Mouse (Mus musculus) brain, embryonic 14.5 days (tissue): ENCODE results near the gene Tnfaip1. TPM values are rescaled to one million over a fixed set of nuclear protein-coding genes. Genes with fewer than 3 reads are reported as not detected.
"Not testable (repeated sequence)": the region's sequence is repeated elsewhere in the genome, so short reads cannot be mapped to it uniquely, and the experiment has no call there.

Source experiments
- DNase-seq: peaks from one replicate; pipeline ENCODE4 v3.0.0-alpha.2; 2011; ENCODE audit warnings: low read depth
- CTCF ChIP-seq: fragments of 200-500 bp; IDR thresholded peaks from 2 replicates; pipeline ENCODE4 v1.5.1; 2012; ENCODE audit warnings: inconsistent platforms, mild to moderate bottlenecking, moderate library complexity, borderline replicate concordance; ENCODE audit not compliant: insufficient read depth, insufficient read length; ENCODE audit errors: extremely low read depth
- POLR2A ChIP-seq: fragments of 200-500 bp; IDR thresholded peaks from 2 replicates; pipeline ENCODE4 v1.6.1; 2012; ENCODE audit warnings: mild to moderate bottlenecking, inconsistent platforms, borderline replicate concordance; ENCODE audit not compliant: poor library complexity, insufficient read depth, insufficient read length, severe bottlenecking; ENCODE audit errors: extremely low read depth
- polyA plus RNA-seq: library from polyadenylated mRNA; depleted of rRNA; stranded (reverse); fragments of >200 nt; gene quantifications from 2 replicates; pipeline ENCODE4 v1.2.3, GENCODE M21; 2012; rRNA removed

The Tnfaip1 gene
- 47.2 and 55.3 TPM in 2 replicates for polyA plus RNA-seq

DNA sequence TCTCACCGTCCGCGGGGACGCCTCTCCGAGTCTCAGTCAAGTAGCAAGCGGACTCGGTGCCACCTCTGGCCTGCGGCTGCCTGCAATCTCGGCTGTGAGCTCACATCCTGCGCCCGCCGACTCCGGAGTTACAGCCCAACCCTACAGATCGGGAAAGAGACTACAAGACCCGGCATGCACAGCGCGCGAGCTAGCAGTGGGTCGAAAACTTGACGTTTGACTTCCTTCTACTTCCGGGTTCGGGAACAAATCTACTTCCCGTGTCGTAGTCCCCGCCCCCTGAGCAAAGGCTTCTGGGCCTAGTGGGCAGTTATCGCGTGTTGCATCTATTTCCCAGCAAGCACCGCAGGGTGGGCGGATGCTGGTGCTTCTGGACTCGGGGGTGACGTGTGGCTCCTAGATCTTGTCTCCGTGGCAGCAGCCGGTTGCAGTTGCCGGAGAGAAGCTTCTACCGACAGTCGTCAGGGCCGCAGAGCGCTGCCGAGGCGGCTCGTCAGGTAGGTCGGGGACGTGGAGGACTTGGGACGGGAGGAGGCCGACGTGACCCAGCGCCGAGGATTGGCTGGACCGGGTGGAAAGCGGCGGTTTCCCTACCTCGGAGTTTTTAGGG lies at the start of gene Tnfaip1, which contains the start of gene Ift20:
Tnfaip1 (minus strand) TSS at position 253 of the 610 bp plus-strand sequence.
Ift20 (plus strand) TSS at position 282 of the 610 bp plus-strand sequence.
- TF ChIP-seq CTCF: no peak
- peak; percentile 56; the same call in 1 of the 2 replicates for TF ChIP-seq POLR2A

DNA sequence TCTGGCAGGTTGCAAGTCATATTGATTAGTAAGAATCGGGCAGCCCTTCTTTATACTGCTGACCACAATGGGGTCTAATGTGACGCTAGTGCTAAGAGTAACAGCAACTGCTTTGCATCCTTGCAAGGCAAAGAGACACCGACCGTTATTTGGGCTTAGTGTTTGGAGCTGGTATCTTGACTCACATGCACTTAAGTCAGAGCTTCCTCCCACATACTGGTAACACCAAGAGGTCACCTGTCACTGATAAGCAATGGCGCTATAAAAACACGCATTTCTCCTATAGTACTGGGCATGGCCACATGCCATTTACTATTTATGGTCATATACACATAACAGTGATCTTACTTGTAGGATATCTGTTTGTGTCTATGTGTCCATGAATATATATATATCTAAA lies 46.7 kb upstream of the Tnfaip1 start:
- DNase-seq: no peak
- TF ChIP-seq POLR2A: no peak
- TF ChIP-seq CTCF: no peak

More for the DNA sequence above, at the start of gene Tnfaip1, which contains the start of gene Ift20:
- peak; percentile 100 for DNase-seq

DNA sequence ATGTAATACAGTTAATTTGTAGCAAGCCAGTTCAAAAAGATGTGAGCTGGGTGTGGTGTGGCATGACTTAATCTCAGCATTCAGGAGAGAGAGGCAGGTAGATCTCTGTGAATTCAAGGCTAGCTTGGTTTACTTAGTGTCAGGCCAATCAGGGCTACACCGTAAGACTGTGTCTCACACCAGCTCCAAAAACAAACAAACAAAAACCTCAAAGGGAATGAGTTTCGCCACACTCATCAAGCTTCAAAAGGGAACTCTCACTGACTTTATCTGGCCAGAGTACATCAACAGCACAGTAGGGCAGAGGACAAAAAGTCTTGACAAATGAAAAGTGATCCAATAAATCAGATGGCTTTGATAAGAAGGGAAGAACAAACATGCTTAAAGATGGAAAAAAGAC lies 38.8 kb upstream of the Tnfaip1 start:
- TF ChIP-seq POLR2A (no peak), CTCF (no peak)
- DNase-seq: no peak

DNA sequence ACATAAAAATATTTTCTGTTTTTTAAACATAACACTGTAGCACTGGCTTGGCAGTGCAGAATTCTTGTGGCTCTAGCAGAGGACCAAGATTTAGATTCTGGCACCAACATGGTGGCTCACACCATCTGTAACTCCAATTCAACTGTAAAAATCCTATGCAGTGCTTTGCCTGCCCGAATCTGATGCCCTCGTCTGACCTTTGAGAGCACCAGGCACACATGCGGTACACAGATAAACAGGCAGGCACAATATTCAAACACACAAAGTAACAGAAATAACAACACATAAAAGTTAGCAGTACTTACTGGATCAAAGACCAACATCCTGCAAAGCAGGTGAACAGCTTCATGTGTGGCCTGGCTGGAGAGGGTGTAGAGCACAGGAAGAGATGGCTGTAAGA lies 38.4 kb upstream of the Tnfaip1 start:
- no peak for DNase-seq
- TF ChIP-seq POLR2A (no peak), CTCF (no peak)

DNA sequence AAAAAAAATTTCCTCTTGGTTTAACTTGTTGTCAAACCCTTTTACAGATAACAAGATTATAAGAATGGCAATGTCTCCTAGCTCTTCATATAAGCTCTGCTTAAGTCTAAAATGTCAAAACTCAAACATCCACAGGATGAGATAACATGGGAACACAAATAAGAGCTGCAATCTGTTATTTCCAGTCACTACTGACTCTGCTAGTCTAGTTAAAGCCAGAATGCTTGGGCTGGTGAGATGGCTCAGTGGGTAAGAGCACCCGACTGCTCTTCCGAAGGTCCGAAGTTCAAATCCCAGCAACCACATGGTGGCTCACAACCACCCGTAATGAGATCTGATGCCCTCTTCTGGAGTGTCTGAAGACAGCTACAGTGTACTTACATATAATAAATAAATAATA lies 37.9 kb upstream of the Tnfaip1 start:
- DNase-seq: not testable (repeated sequence)

DNA sequence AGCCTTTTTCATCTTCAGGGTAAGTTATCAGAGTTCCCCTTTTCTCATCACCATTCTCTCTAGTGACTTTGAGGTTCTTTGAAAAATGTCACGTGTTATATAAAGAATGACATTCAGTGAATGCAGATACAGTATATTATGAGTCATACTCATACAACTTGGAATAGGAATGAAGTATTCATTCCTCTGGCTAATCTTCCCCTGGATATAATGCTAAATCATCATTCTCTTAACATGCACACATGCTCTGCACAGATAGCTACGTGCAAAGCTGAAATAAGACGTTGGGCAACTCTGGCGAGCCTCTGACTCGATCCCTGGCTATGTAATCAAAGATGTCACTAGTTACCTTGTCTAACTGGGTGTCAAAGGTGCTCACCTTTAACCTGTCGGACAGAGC lies 35.7 kb upstream of the Tnfaip1 start:
- DNase-seq: no peak
- TF ChIP-seq CTCF (no peak), POLR2A (no peak)

DNA sequence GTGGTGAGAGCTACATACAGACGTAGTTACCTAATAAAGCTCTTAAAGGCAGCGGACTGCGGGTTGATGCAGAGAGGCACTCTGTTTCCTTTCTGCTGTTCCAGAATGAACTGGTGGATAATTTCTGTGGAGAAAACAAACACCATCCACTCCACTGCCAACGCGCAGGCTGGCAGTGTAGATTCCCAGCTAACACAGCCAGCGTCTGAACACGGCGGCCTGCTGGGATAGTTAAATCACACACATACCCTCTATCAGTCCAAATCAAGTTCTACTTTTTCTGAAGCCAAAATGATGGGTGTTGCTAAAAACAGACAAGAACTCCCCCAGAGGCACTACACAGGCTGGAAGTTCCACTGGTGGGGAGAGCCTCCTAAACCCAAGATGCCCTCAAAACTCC lies 35.3 kb upstream of the Tnfaip1 start:
- TF ChIP-seq CTCF: no peak
- TF ChIP-seq POLR2A: no peak
- no peak for DNase-seq

DNA sequence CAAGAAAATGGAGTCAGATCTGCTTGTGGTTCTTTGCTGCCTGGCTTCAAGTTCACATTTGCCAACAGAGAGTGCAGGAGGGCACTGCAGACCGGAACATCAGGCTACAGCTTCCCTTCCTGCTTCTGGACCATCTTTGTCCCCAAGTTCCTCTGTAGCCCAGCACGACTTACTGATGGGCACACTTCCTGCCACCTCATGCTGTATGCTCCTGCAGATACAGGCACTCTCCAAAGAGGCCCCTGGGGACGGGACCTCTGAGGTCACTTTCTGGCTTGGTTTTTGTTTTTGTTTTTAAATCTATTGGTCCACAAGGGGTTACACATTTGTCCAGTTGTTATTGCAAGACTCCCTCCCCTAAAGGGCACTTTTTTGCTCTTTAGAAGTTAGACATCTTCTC lies 33.7 kb upstream of the Tnfaip1 start:
- no peak for DNase-seq
- TF ChIP-seq POLR2A (no peak), CTCF (no peak)

DNA sequence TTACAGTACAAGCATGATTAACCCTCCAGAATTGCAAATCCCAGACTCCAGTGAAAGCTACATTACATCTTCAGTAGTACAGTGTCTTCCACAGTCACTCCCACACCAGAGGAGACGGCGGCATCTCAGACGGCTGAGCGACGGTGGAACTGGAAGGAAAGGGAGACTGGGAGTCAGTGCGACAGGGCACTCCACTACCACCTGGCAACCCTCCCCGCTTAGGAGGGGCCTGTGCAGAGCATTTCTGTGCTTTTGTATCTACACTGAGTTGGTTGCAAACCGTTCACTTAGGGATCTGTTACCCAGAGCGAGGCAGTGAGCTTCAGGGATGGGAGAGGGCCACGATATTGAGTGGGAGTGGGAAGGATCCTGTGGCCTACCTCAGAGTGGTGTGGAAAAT lies 32.7 kb upstream of the Tnfaip1 start:
- TF ChIP-seq POLR2A (no peak), CTCF (no peak)
- no peak for DNase-seq

DNA sequence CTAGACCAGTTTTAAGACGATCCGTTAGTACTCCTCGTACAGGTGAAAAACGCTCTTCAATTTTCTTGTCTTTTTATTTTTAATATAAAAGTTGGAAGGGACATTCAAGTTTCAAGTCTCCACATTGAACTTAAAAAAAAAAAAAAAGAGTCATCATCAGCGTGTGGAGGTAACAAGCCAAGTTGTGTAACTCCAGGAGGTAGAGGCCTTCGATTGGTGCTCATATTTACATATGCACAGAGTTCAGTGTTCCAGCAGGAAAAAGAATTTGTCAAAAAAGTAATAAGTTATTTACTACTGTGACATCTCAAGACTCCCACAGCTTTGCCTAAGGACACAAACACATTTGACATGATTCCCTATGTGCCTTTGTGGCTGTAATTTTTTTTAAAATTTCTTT lies 31.5 kb upstream of the Tnfaip1 start:
- TF ChIP-seq CTCF (no peak), POLR2A (no peak)
- no peak for DNase-seq

DNA sequence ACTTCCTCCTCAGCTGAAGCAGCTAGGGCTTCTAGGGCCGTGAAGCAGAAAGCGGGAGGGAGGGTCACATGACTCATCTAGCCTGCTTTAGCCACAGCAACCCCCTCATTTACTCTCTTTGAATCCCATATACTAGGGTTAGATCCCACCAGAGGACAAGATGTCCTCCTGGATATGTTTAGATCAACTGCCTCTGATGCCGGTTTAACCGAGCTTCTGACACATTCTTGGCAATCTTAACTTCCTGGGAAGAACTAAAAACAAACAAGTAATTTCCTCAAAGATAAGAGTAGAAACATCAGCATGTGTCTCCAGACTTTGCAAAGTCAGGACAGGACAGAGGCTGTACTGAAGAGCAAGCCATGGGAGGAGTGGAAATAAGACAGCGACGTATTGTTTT lies 30.6 kb upstream of the Tnfaip1 start:
- TF ChIP-seq POLR2A: no peak
- TF ChIP-seq CTCF: no peak
- peak; percentile 15 for DNase-seq

DNA sequence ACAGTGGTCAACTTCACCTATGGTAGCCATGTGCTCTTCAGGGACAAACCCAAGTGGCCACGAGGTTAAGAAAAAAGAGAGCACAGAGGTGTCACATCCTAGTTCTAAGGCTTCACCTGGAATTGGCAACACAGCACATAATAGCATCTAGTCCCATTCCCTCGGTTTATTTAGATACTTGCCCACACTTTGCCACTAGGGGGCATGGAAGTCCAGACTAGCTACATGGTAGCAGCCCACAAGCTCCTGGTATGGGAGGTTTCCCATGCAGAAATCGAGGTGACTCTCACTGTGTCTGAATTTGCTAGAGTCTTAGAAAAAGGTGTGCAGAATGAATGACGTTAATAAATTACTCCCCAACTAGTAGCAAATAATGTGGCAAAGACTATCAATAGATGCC lies 24.3 kb upstream of the Tnfaip1 start:
- DNase-seq: peak; percentile 90
- peak; percentile 86; the same call in 1 of the 2 replicates for TF ChIP-seq CTCF
- no peak for TF ChIP-seq POLR2A
